Mouse (Mus musculus): Measurements from ENCODE around the gene Rag1.

DNA sequence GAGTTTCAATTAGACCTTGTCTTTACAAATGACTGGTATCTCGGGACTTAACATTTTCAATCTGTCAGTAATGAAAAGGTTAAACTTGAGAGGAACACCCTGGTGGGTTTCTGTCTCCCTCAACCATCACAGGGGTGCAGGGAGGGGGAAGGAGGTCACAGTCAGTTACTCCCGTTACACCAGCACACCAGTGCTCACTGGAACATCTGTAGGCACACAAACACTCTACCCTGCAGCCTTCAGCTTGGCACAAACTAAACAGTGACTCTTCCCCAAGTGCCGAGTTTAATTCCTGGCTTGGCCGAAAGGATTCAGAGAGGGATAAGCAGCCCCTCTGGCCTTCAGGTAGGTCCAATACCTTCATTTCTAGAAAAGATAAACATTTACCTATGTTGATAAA is 24.8 kb downstream of the Rag1 start, which contains the start of gene Rag2:
- TF ChIP-seq CTCF (IDR thresholded peaks at IDR 0.05; ENCODE audit: low read depth): no peak
- TF ChIP-seq EP300 (optimal IDR thresholded peaks at IDR 0.05): no peak

Measured in stomach, postnatal 0 days (tissue).